ENCODE assay signal across 16 mouse cellular contexts in genomic region chr15:3408478-3408877, GRCm38 (mm10).
"Had no signal": no experiment of that assay in that cellular context is flagged by ENCODE, and none has a peak within 500 bp of the region (broad histone marks: within the 10 kb centered on the region; RNA-seq: fewer than 3 reads in every experiment).

No protein-coding gene starts in this region.

- DNase-seq: retina, postnatal 1 day; right cerebral cortex, adult 18-20 months; right cerebral cortex, postnatal 14 days; right cerebral cortex, postnatal 25 days; right cerebral cortex, postnatal 4 days; spleen, adult 18-20 months; thymus, adult 18-20 months; thymus, adult 2 months; thymus, postnatal 14 days; thymus, postnatal 25 days; thymus, postnatal 36 days; thymus, postnatal 4 days had no signal

- H3K4me1 ChIP-seq: neural tube, embryonic 13.5 days; neural tube, embryonic 15.5 days; stomach, embryonic 15.5 days had no signal

- H3K9me3 ChIP-seq: neural tube, embryonic 13.5 days; neural tube, embryonic 15.5 days; stomach, embryonic 15.5 days had no signal

- H3K27ac ChIP-seq: neural tube, embryonic 13.5 days; neural tube, embryonic 15.5 days; stomach, embryonic 15.5 days; stomach, postnatal 0 days had no signal

- H3K27me3 ChIP-seq: neural tube, embryonic 13.5 days; neural tube, embryonic 15.5 days; stomach, embryonic 15.5 days had no signal

- H3K4me3 ChIP-seq: neural tube, embryonic 13.5 days; neural tube, embryonic 15.5 days; stomach, embryonic 15.5 days had no signal

- H3K36me3 ChIP-seq: neural tube, embryonic 13.5 days; neural tube, embryonic 15.5 days; stomach, embryonic 15.5 days had no signal

- H3K9ac ChIP-seq: neural tube, embryonic 13.5 days; neural tube, embryonic 15.5 days; stomach, embryonic 15.5 days had no signal

- H3K4me2 ChIP-seq: neural tube, embryonic 13.5 days; neural tube, embryonic 15.5 days; stomach, embryonic 15.5 days had no signal
